Mouse (Mus musculus) 416B (cell line): Measurements from ENCODE around the gene Tstd1.
A peak's percentile ranks its signal among the peaks of the same experiment; 100 is the strongest.

Experiments
- DNase-seq: peaks from one replicate; pipeline ENCODE4 v3.0.0; 2011; ENCODE audit warnings: low read depth

Gene Tstd1

DNA sequence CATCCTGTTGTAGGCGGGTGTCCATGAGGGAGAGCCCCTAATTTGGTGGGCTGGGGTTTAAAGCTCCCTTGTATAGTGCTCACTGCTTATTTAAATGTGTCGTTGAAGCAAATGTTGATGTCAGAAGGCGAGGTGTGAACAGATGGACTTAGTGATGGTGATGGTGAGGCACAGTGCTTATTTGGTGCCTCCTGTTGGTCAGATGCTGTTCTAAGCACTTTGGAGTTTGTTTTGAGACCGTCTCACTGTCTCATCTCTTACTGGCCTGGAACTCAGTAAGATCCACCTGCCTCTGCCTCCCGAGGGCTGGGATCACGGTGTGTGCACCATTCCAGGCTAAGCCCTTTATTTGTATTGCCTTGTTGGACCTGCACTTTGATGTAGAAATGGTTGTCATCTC, 36.3 kb downstream of the Tstd1 start:
- peak; percentile 39 for DNase-seq

DNA sequence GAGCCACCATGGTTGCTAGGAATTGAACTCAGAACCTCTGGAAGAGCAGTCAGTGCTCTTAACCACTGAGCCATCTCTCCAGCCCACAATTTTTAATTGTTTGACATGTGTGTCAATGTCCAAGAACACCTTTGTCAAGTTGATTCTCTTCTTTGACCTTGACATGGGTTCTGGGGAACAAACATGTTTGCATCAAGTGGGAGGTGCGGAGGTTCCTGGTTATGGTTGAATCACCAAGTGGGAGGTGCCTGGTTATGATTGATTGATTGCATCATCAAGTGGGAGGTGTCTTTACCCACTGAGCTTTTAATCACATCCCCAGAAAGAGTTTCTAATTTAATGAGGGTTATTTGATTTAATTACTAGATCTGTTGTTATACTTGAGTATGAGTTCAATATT, 38.9 kb downstream of the Tstd1 start:
- peak; percentile 37 for DNase-seq

DNA sequence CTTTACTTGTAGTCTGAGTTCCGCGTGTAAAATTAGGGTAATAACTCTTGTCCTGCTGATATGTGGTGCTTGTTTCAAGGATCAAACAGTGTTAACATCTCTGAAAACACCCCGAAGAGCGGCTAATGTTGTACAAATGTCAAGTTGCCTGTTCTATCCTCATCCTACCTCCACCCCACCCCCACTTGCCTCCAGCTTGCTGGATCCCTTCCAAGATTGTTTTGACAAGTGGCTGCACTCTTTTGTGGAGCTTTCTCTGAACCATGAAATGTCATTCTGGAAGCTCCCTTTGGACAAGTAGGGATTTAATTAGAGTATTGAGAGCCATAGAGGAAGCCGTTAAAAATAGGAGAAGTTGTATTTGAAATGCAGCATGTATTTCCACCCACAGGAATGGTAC, 41.1 kb downstream of the Tstd1 start:
- no peak for DNase-seq

DNA sequence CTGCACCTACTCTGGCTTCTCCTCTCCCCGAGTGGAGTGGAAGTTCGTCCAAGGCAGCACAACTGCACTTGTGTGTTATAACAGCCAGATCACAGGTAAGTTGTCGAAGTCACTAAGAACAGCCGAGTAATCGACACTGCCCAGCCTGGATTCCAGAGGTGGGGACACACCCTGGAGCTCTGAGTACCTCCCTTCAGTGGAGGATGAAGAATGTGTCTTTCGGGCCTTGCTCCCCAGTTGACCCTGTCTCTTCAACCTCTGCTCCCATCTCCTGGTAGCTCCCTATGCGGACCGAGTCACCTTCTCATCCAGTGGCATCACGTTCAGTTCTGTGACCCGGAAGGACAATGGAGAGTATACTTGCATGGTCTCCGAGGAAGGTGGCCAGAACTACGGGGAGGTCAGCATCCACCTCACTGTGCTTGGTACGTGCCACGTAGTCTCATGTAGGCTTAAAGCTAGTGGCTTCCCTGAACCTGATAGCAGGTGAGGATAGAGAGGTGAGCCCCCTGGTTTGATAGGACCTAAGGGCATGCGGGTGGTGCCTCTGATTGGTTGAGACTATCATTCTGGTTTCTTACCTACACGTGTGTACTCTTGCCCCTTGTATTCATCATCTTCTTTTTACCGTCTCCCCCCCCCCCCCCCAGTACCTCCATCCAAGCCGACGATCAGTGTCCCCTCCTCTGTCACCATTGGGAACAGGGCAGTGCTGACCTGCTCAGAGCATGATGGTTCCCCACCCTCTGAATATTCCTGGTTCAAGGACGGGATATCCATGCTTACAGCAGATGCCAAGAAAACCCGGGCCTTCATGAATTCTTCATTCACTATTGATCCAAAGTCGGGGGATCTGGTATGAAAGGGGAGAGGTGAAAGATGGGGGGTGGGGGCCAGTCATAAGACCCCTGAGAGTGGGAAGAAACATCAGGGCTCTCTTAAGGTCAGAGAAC, 42.2 kb downstream of the Tstd1 start:
- DNase-seq = no peak

DNA sequence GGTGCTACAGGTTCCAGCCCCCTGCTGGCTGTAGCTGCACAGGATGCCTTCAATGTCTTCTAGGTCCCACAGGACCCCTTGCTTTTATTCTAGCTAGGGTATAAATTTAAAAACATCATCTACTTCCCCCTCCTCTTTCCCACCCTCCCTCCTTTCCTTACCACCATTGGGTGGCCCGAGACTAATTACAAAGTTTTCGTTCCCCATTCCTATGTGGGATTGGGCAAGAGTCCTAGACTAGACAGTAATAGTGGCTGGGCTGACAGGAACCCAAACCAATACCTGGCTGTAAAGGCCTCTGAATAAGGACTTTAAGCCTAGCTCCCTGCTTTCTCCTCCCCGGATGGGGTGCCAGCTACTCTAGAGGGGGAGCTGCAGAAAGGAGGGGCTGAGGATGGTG, 44.5 kb downstream of the Tstd1 start:
- no peak for DNase-seq

DNA sequence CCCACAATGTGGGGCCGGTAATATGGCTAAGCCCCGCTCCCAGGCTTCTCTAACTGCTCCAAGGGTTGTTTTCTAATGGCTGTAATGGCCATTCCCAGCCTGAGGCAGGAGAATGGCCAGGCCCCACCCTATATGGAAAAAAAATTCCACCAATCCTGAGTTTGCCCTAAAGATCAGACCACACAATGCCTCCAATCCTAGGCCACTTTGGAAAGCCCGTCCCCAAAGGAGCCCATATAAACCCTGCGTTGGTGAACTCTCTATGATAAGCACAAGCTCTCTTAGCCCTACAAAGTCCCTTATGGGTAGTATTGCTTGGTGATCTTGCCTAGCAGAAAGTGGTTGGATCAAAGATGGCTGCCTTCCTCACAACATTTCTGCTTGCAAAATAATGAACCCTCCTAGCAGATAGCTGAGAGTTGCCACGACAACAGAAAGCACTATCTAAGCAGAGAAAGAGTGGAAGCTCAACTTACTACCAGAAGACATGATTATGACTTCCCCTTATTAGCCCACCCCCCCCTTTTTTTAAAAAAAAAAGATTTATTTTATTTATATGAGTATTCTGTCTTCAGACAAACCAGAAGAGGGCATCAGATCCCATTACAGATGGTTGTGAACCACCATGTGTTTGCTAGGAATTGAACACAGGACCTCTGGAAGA, 47.2 kb downstream of the Tstd1 start:
- DNase-seq = no peak

DNA sequence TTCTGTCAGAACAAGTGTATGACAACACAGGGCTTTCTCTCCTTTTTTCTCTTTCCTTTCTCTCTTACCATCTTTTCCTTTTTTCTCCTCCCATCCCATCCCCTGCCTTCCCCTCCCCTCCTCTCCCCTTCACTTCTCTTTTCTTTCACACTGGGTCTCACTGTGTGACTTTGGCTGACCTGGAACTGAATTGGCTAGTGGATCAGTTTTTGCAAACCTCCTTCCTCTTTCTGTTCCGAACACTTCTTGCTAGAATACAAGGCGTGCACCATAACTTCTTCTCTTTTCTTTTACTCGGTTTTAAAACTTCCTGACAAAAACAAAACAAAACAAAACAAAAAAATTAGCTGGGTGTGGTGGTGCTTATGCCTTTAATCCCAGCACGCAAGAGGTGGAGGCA, 47.9 kb downstream of the Tstd1 start:
- no peak for DNase-seq

DNA sequence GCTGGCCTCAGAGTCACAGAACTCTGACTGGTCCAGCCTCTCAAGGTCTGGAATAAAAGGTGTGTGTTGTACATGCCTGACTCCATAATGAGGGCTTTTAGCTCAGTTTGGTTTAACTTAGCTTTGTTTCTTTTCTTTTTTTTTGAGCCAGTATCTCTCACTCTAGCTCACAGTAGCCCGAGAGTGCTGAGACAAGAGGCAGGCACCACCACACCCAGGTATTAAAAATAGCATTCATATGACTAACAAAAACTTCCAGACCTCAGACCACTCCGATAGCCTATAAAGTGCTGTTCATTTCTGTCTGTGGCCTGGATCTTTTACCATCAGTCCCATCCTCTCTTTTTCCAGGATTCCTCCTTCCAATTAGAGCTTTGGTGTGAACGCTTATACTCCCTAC, 51.0 kb downstream of the Tstd1 start:
- DNase-seq = peak; percentile 34
